ENCODE assay signal across 9 mouse cellular contexts in genomic region chr6:117080973-117081372, GRCm38 (mm10).
DNase-seq lines count a peak whose midpoint lies in the region; ATAC-seq and TF ChIP-seq lines count a peak whose summit lies in the region.
"Had no signal": no experiment of that assay in that cellular context is flagged by ENCODE, and none has a peak within 500 bp of the region (broad histone marks: within the 10 kb centered on the region; RNA-seq: fewer than 3 reads in every experiment).

No protein-coding gene starts in this region.

- TF ChIP-seq POLR2A in lung, adult 2 months (IDR thresholded peaks at IDR 0.05; ENCODE audit: borderline replicate concordance, extremely low read depth, low read depth, low read length) = no peak

- peak; percentile 25; the same call in 1 of the 2 replicates for TF ChIP-seq CTCF in lung, adult 2 months (IDR thresholded peaks at IDR 0.05; ENCODE audit: insufficient read depth, low read length)

- no peak overlapping the region for H3K4me2 ChIP-seq in neural tube, embryonic 14.5 days (ENCODE audit: low read depth, low read length)
- H3K4me2 ChIP-seq: limb, embryonic 15.5 days had no signal

- ATAC-seq in neural tube, embryonic 14.5 days (ENCODE audit: low read depth) = peak; percentile 31; the same call in 1 of the 2 replicates
- no peak for ATAC-seq in erythroblast, adult 5-6 weeks (replicated peaks; ENCODE audit: low FRiP score, poor library complexity, severe bottlenecking)

- no peaks in the 10 kb centered on the region for H3K9me3 ChIP-seq in neural tube, embryonic 14.5 days (ENCODE audit: control insufficient read depth, low read length)
- H3K9me3 ChIP-seq: limb, embryonic 15.5 days had no signal

- no peaks in the 10 kb centered on the region for H3K36me3 ChIP-seq in neural tube, embryonic 14.5 days (ENCODE audit: control insufficient read depth, insufficient read depth, low read length)
- H3K36me3 ChIP-seq: limb, embryonic 15.5 days had no signal

- no peak overlapping the region for H3K9ac ChIP-seq in neural tube, embryonic 14.5 days (replicated peaks; ENCODE audit: low read depth, low read length)
- H3K9ac ChIP-seq: limb, embryonic 15.5 days had no signal

- H3K4me3 ChIP-seq in lung, adult 2 months (replicated peaks; ENCODE audit: extremely low read depth, low read depth, low read length) = no peak overlapping the region
- no peak overlapping the region for H3K4me3 ChIP-seq in neural tube, embryonic 14.5 days (ENCODE audit: low read depth, low read length)
- H3K4me3 ChIP-seq: limb, embryonic 15.5 days had no signal

- DNase-seq in adrenal gland, postnatal 25 days = peak; percentile 15
- DNase-seq in adrenal gland, adult 18-20 months (ENCODE audit: low spot score in 2 of 2) = no peak
- no peak for DNase-seq in lung, adult 2 months
- no peak for DNase-seq in lung, postnatal 25 days (ENCODE audit: low spot score)
- peak; percentile 5 for DNase-seq in kidney, adult 11 months
- DNase-seq in left cerebral cortex, adult 18-20 months (ENCODE audit: low spot score in 2 of 2) = no peak

- 40% methylated on average over 13 of the region's 13 CpGs for WGBS in lung, adult 2 months
- 50% methylated on average over 13 of the region's 13 CpGs for WGBS in neural tube, embryonic 14.5 days

- H3K27ac ChIP-seq in neural tube, embryonic 14.5 days (ENCODE audit: low read depth, low read length) = no peak overlapping the region
- H3K27ac ChIP-seq: limb, embryonic 15.5 days had no signal

- H3K4me1 ChIP-seq in lung, adult 2 months (ENCODE audit: control insufficient read depth, insufficient read depth, low read length) = no peaks in the 10 kb centered on the region
- no peaks in the 10 kb centered on the region for H3K4me1 ChIP-seq in neural tube, embryonic 14.5 days (ENCODE audit: control insufficient read depth, insufficient read depth, low read length)

- no peaks in the 10 kb centered on the region for H3K27me3 ChIP-seq in neural tube, embryonic 14.5 days (ENCODE audit: control insufficient read depth, insufficient read depth, low read length)
- H3K27me3 ChIP-seq: limb, embryonic 15.5 days had no signal

Comparison
In these comparisons a context has a peak if more than half of its experiments do, and no peak if none do; other contexts are left out.
1. DNase-seq: peak in adrenal gland, postnatal 25 days (single experiment) and kidney, adult 11 months (single experiment); none in adrenal gland, adult 18-20 months (0 of 2), lung, adult 2 months (single experiment), lung, postnatal 25 days (single experiment) and left cerebral cortex, adult 18-20 months (0 of 2).